Mouse (Mus musculus) left cerebral cortex, adult 18-20 months (tissue): ENCODE results near the gene Fzr1. TPM values are rescaled to one million over a fixed set of nuclear protein-coding genes. Genes with fewer than 3 reads are reported as not detected.

ENCODE experiments used
- DNase-seq, 2 experiments: peaks; one replicate each; pipeline ENCODE4 v3.0.0; 2021 to 2022; ENCODE audit warnings: low spot score in 2 of 2, mixed read lengths in 1 of 2
- total RNA-seq, 2 experiments: library from RNA; stranded (reverse); gene quantifications; 2 replicates each; pipeline ENCODE4 v1.2.3; 2021

Fzr1 gene
- total RNA-seq, 2 experiments from 2014 or later = 71.1 to 72.1 TPM

DNA sequence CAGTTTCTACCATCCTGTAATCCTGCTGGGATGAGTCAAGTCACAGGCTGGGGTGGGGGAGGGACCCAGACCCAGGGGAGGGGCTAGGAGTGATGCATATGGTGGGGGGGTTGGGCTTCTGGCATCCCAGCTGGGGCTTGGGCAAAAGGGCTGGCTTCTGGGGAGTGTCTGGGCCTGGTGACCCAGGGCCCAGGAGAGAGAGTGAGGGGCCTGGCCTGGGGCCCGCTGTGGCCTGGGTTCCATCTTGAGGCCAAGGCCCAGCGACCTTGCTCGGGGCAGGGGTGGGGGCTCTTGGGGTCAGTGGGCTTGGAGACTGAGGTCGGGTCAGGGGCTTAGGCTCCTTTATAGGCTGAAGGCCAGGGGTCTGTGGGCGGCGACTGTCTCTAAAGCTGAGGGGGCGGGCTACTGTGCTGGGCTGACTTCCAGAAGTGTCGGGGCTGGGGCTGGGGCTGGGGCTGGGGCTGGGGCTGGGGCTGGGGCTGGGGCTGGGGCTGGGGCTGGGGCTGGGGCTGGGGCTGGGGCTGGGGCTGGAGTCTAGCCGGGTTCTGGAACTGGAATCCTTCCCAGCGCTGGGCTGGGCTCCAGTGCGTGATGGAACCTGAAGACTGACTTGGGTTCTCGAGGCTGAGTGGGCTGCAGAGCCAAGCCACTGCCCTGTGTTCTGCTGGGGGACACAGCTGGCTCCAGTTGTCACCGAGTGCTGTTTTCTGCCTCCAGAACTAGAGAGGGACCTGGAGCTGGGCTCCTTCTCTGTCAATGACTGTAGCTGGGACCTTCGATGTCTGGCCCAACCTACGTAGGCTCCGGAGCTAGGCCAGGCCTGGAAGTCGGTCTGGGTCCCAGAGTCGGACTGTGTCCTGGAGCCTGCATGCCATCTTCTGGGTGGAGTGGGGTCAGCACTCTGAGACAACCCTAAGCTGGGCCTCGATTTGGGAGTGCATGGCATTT lies 42.6 kb downstream of the Fzr1 start:
- DNase-seq = no peak

DNA sequence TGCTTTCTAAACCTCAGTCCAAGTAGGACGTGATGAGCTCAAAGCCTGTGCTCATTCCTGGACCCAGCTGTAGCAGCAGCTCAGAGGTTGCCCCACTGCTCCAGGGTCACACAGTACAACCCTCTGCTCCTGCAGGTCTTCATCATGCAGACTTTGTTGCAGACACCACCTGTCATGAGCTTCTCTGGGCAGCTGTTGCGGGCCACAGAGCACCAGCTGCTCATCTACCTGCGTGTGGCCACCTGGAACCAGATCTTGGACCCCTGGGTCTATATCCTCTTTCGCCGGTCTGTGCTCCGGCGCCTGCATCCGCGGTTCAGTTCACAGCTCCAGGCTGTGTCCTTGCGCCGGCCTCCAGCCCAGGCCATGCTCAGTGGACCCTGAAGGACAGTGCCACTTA lies 44.0 kb downstream of the Fzr1 start:
- no peak for DNase-seq

GRCm38 (mm10) chr10:81332277-81332676 lies 46.0 kb downstream of the Fzr1 start:
- DNase-seq = no peak

GRCm38 (mm10) chr10:81330007-81330406 lies 48.3 kb downstream of the Fzr1 start:
- DNase-seq = no peak

DNA sequence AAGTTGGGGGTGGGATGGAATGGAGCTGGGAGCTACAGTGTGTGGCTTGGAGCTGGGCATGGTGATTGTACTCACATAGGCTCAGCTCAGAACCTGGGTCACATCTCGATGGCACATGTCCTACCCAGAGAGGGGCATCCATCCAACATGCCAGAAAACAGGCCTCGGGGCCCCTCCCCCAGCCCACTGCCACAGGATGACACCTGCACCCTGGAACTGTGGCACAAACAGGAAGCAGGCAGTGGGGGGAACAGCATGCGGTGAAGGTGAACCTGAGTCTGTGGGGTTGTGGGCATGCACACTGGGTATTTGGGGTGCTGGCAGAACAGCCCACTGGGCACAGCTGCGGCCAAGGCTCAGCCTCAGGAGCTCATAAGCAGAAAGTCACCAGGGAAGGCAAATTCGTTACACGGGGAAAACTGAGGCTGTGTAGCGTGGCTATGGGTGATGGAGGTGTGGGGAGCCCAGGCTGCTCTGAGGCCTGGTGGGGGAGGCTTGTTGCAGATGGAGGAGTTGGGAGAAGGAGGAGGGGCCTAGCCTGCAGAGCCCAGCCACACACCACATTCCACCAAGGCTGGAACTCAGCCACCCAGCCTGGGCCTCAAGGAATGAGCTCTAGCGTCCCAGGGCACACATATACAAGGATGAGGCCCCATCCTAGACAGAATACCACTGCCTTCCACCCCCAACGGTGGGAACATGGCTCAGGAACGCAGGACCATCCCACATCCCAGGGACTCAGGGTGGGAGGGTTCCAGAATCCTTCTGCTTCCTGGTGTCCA lies 48.9 kb downstream of the Fzr1 start:
- DNase-seq = no peak

- no peak for DNase-seq
Measured at GRCm38 (mm10) chr10:81328386-81328785, 49.9 kb downstream of the Fzr1 start, which contains the start of gene Tbxa2r. TSS of gene Tbxa2r (plus strand) at chr10:81328731.

DNA sequence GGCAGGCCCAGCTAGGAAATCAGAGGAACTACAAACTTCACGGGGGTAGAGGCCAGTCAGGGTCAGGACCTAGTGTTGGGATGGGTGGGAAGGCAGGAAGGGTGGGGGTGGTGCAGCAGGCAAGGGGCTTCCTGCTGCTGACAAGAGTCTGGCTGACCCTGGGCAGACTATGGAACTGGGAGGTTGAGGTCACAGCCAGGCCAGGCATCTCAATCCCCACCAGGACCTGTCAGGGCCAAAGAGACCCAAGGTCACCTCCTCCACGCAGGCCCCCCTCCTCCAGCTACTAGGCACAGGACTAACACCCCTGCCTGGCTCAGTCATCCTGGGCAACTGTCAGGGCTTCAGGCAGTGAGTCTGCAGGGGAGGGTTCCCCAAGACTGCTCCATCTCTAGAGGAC lies 50.4 kb downstream of the Fzr1 start:
- DNase-seq = no peak

GRCm38 (mm10) chr10:81326858-81327257 lies 51.5 kb downstream of the Fzr1 start:
- no peak for DNase-seq

DNA sequence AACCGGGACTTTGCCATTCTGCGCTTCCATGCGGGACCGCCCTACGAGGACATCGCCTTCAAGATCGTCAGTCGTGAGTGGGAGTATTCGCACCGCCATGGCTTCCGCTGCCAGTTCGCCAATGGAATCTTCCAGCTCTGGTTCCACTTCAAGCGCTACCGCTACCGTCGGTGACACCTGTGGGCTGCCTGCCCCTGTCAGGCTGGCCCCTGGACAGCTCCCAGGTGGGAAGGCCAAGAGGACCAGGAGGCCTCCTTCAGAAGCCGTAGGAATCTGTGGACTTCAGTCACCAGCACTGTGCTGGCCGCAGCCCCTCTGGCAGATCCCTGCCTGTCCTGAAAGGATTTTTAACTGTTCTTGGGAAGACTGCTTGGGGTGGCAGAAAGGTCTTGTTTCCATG lies 52.5 kb downstream of the Fzr1 start:
- DNase-seq = no peak

DNA sequence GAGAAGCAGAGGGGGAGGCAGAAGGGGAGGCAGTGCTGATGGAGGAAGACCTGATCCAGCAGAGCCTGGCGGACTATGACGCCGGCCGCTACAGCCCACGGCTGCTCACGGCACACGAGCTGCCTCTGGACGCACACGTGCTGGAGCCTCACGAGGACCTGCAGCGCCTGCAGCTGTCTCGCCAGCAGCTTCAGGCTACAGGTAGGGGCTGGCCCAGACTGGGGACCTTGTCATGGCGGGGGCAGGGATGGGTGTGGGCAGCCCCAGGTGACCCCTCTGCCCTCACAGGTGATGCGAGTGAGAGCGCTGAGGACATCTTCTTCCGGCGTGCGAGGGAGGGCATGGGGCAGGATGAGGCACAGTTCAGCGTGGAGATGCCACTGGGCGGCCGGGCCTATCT lies 53.1 kb downstream of the Fzr1 start:
- no peak for DNase-seq

GRCm38 (mm10) chr10:81323791-81324530 lies 54.4 kb downstream of the Fzr1 start:
- no peak for DNase-seq

DNA sequence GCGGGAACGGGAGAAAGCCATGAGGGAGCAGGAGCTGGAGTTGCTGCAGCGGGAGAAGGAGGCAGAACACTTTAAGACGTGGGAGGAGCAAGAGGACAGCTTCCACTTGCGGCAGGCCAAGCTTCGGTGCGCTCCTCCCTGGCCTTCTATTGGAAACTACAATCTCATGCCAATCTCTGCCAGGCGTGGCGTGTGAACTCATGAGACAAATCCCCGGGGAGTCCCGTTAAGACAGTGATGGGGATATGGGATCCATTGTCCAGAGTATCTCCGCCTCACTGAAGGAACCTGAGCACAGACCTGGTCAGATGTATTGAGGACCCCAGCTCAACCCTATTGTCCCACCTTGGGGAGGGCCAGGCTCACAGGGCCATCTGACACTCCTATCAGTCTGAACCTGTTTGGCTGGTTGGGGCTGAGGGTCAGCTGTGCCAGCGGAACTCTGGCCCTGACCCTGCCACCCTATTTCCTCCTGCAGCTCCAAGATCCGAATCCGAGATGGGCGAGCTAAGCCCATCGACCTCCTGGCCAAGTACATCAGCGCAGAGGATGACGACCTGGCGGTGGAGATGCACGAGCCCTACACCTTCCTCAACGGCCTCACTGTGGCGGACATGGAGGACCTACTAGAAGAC lies 55.1 kb downstream of the Fzr1 start:
- DNase-seq = no peak

DNA sequence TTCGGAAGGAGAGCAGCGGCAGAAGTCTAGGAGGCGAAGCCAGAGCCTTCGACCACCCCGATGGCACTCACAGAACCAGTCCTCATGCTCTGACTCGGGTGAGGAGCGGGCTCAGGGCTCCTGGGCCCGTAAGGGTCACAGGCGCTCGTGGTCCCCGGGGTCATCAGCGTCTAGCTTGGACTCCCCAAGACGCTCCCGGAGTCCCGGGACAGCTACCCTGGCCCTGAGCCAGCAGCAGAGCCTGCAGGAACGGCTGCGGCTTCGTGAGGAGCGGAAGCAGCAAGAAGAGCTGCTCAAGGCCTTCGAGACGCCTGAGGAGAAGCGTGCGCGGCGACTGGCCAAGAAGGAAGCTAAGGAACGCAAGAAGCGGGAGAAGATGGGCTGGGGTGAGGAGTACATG lies 55.9 kb downstream of the Fzr1 start:
- no peak for DNase-seq

GRCm38 (mm10) chr10:81321436-81321835 lies 56.9 kb downstream of the Fzr1 start:
- no peak for DNase-seq

- DNase-seq = peak; percentile 97 to 98
Measured at GRCm38 (mm10) chr10:81320550-81321347, 57.6 kb downstream of the Fzr1 start, which contains the start of gene Cactin. TSS of gene Cactin (plus strand) at chr10:81321103.

- DNase-seq = peak in 1 of 2 experiments; percentile 85
Measured at GRCm38 (mm10) chr10:81319741-81320549, 58.4 kb downstream of the Fzr1 start.

DNA sequence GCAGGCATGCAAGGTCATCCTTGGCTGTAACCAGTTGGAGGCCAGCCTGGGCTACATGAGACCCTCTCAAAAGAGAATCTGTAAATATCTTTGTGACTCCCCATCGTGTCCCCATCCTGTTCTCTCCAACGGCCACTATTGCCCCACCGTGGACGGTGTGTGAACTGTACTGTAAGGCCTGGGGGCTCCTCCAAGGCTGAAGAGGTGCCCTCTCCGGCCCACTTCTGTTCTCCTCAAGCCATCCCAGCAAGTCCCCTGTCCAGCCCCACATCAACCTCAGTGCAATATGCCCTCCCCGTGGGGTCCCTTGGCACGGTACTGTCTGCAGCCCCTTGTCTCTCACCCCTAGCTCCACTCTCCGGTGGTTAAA lies 59.0 kb downstream of the Fzr1 start:
- no peak for DNase-seq

GRCm38 (mm10) chr10:81318589-81319329 lies 59.6 kb downstream of the Fzr1 start:
- no peak for DNase-seq
